Mouse (Mus musculus) left cerebral cortex, adult 9 months (tissue): Measurements from ENCODE around the gene Agpat2.

Experiments used
- DNase-seq, 2 experiments: peaks; one replicate each; pipeline ENCODE4 v3.0.0; 2022; ENCODE audit warnings: low spot score in 2 of 2

The Agpat2 gene

DNA sequence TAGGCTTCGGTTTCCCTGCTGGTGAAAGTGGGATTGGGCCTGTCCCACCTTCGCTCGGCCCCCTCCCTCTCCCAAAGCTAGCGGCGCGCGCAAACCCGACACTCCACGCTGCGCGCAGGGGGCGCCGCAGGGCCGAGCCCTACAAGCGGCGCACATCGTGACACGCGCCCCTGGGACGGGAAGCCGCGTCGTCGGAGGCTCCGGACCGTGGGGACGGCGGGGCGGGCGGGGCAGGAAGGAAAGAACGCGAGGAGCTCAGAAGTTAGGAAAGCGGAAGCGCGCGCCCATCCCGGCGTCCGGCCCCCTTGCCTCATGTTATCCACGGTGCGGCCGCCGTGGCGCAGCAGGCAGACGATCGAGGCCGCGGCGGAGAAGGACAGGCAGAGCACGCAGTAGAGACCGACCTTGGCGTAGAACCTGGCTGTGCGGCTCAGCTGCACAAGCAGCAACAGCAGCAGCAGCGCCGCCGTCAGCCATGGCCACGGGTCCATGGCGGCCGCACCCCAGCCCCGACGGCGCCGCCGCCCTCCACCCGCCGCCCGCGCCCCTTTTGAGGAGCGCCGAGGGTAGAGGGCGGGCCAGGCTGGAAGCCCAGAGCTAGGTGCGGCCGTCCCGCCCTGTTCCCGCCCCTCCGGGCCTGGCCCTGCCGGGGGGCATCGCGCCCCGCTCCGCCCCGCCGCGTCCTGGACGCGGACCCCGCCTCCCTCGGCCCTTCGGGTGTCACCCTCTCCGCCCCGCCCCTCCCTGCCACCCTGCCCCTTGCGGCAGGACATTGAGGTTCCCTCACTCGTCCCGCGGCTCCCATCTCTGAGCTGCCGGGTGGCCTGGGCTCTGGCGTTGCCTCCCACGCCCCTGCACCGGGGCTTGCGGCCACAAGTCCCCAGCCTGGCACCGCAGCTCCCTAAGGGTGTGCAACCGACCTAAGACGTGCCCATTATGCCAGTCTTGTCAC is at the start of gene Agpat2:
Agpat2 (minus strand) TSS at position 698 of the 952 bp plus-strand sequence.
- peak in 1 of 2 experiments; percentile 23 for DNase-seq

DNA sequence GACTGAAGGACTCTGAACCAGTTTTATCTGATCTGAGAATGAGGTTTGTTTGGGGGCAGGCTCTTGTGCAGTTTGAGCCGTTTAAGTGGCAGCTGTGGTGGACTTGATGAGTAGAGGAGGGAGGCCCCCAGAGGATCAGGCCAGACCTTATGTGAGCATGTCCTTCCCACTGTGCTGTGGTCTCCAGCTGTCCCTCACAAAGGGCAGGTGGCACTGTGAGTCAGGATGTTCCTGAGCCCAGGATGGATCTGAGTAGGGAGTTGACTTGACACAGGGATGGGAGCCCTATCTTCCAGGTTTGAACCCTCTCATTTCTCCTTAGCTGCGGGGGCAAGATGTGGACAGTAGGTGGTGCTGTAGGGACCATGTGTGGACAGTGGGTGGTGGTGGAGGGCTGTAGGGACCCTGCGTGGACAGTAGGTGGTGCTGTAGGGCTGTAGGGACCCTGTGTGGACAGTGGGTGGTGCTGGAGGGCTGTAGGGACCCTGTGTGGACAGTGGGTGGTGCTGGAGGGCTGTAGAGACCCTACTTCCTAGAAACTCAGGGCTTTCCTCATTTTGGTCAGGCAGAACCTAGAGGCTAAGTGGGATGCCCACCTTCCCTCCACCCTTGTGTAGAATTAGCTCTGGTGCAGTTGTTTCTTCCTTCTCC is 42.6 kb upstream of the Agpat2 start:
- DNase-seq, result peak in 1 of 2 experiments; percentile 78

DNA sequence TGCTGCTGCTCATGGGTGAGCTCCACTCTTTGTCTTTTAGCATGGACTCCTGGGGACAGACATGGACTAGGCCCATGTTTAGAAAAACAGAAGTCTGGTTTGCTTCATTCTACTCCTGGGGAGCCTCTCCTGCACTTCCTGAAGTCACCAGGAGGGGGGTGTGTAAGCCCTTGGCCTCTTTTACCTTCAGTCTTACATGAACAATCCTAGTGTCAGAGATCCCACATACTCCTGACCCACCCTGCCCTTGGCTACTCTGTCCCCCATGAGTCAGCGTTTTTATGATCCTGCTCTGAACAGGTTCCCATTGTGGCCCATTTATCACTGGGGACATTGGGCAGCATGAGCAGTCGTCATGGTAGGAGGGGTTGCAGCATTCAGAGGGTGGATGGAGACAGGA is 39.7 kb upstream of the Agpat2 start:
- no peak for DNase-seq

DNA sequence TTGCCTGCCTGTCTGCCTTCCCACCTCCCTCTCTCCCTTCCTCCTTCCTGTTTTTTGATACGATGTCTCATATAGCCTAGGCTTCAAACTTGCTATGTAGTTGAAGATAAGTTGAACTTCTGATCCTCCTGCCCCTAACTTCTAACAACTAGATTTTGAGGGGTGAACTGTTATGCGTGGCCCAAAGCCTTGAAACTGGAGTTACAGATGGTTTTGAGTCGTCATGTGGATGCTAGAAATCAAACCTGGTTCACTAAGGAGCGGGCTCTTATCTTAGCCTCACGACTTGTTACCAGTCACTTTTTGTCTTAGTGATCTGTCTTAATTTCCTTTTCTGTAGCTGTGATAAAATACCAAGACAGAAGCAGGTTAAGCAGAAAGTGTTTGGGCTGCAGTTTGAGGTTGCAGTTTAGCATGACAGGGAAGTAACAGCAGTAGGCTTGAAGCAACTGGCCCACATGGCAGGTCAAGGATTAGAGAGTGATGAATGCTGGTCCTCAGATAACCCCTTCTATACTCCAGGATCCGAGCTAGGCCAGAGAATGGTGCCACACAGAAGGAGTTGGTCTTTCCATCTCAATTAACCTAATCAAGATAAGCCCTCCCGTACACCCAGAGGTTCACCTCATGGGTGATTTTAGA is 36.9 kb upstream of the Agpat2 start:
- DNase-seq, result no peak

DNA sequence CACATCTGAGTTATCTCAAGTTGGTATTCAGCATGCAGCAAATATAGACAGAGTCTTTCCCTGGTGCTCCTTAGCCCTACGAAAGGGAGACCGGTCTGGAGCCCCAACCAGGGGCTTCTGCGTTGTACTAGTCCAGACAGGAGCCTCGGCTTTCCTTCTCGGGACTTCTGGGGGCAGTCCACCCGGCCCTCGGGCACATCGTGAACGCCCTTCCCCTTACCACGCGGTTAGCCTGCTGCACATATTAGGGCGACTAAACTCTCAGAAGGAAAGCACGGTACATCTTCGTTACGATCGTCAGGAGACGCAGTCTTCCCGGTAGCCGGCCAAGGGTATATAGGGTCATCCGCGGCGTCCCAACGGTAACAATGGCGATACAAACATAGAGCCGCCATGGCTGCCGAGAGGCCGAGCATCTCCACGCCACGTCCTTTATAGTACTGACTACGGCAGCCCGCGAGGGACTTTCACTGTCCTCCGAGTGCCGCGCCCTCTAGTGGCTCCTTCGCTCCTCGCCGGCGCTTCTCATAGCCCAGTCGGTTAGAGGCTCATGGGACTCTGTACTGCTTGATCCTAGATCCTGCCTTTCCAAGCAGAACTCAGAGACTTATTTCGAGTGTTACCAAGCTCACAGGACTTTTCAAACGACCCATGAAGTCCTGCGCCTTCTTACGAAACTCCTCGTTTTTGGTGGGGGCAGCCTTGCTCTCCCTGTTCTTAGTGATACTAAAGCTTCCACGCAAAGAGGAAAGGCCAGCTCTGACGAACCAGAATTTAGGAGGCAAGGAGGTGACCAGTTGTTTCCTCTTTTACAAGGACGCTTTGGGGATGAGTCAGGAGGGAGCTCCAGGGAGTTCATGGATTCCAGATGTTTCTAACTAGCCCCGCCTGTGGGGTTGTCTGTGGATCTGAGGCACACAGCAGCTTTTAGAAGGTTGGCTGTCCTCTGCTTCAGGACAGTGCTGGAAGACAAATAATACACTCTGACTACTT is 35.9 kb upstream of the Agpat2 start:
- DNase-seq, result peak; percentile 79 to 97

DNA sequence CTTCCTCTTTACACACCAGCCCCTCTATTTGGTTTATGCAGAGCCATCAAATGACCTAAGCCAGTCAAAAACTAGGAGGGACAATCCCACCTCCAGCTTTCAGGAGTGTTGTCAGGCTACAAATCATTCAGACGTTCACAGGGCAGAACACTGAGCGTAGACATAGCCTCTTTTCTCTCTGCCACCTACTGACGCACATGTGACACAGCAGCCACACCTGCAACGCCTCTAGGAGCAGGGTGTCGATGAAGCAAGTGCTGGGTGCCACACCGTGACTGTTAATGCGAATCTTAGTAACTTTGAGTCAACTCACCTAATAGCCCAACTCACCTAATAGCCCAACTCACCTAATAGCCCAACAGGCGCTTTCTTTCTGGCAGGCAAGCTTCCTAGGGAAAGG is 34.9 kb upstream of the Agpat2 start:
- DNase-seq, result no peak

DNA sequence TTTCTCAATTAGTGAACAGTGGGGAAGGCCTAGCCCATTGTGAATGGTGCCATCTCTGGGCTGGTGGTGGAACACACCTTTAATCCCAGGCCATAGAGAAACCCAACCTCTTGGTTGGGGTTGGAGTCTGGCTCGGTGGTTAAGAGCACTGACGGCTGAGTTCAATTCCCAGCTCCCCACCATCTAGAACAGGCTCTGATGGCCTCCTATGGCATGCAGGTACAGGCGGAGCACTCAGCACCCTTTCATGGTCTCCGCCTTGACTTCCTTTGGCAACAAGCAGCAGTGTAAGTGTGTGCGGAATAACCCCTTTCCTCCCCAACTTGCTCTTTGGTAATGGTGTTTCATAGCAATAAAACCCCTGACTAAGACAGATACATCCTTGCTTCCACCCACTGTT is 34.4 kb upstream of the Agpat2 start:
- DNase-seq, result no peak

DNA sequence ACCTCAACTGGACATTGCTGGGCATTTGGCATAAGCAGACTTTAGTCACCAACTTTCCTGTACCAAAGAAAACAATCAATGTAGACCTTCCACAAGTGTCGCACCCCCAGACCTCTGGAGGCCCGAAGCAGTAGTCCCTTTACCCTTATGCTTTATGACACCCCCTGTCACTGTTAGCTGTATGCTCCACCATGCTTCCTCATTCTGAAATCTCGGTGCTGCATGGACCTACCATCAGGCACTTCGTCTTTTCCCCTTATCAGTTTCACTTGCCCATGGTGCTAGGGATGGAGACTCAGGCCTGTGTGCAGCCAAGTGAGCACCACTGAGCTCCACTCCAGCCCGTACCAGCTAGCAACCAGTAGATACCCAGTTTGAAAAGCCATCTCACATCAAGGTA is 33.8 kb upstream of the Agpat2 start:
- DNase-seq, result no peak

DNA sequence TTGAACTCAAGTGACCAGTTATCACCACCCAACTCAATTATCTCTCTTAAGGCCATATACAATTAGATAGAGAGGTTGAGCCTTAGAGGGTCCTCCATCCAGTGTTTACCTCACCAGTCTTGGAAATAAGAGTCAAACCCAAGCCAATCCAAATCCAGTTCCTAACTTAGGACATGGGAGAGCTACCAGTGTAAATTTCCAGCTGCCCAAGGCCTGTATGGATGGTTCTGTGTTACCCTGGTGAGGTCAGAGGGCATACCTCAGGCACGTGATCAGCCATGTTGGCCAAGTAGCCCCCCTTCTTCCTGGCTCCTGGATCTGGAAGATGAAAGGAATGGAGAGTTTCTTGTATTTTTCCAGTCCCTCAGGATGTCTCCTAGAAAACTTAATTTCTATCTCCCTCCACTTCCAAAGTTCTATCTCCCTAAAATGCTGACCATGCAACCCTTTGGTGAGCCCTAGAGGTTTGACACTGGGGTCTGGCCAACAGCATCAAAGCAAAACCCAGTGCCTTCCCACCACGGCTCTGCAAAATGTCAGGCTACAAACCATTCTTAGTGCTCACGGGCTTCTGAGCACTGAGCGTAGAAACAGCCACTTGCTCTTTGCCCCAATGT is 33.2 kb upstream of the Agpat2 start:
- no peak for DNase-seq

DNA sequence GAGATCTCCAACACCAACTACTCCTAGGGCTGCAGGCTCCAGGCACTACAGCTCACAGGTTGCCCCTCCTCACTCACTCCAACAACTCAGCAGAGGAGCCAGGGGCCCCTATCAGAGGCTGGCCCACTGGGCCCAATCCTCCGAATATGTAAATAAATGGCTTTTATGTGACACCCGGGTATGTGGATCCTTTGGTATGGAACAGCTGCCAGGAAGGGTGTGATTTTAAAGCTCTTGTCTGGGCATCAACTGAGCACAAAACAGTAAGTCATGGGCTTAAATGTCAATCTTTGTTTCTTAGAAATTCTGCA is 32.1 kb upstream of the Agpat2 start:
- DNase-seq, result no peak

DNA sequence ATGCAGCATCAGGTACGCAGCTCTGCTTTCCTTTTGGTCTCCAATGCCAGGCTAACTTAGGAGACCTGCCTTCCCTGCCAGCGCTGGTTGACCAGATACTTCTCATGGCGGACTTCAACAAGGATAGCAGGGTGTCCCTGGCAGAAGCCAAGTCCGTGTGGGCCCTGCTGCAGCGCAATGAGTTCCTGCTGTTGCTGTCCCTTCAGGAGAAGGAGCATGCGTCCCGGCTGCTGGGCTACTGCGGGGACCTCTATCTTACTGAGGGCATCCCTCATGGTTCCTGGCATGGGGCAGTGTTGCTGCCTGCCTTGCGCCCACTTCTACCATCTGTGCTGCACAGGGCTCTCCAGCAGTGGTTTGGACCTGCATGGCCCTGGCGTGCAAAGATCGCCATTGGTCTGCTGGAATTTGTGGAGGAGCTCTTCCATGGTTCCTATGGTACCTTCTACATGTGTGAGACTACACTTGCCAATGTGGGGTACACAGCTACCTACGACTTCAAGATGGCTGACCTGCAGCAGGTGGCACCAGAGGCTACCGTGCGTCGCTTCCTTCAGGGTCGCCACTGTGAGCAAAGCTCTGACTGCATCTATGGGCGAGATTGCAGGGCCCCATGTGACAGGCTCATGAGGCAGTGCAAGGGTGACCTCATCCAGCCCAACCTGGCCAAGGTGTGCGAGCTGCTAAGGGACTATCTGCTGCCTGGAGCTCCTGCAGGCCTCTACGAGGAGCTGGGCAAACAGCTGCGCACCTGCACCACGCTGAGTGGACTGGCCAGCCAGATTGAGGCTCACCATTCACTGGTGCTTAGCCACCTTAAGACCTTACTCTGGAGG is 31.5 kb upstream of the Agpat2 start:
- DNase-seq, result no peak

DNA sequence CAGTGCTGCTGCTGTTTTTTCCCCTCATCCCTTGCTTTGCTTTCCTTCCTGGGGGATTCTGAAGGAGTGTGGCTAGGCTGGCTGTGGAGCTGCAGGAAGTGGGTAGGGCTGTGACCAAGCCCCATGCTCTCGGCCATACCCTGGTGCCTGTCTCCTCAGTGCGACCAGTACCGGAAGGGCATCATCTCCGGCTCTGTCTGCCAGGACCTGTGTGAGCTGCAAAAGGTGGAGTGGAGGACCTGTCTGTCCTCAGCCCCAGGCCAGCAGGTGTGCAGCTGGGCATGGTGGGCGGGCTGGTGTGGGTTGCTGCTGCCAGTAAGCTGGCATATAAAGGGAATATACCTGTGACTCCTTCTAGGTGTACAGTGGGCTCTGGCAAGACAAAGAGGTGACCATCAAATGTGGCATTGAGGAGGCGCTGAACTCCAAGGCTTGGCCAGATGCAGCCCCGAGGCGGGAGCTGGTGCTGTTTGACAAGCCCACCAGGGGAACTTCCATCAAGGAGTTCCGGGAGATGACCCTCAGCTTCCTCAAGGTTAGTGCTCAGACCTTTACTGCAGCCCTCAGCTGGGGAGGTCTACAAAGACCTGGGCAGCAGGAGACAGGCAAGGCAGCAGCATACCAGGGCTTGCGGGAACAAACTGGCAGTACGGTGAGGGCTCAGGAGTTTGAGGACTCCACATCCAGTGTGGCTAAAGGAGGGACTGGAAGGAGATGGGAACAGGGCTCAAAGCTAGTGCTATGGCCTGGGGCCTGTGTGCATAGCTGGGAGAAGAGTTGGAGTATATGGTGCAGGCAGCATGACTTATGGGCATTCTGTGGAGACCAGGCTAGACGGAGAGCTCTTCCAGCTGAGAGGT is 30.6 kb upstream of the Agpat2 start:
- DNase-seq, result no peak

DNA sequence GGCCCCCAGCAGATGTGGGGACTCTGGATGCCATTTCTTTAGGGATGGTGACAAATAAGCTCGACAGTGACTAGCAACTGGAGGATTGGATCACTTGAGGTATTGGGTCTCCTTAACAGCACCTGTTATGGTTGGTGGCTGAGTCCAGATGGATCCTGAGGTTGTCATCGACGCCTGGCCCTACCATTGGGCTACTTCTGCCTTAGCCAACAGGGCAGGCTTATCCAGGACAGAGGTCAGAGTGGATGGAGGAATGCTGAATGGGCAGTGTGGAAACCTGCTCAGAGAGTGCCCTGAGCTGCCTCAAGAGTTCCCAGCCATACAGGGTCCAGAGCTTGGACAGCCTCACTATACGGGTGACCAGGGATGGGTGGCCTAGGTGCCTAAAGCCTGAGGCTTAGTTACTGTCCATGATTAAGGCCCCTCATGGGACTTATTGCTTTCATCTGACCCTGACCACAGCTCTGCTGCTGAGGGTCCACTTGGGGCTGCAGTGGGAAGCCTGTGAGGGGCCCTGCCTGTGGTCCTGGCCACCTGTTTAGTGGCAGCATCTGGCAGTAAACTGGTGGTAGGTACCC is 29.8 kb upstream of the Agpat2 start:
- DNase-seq, result no peak

DNA sequence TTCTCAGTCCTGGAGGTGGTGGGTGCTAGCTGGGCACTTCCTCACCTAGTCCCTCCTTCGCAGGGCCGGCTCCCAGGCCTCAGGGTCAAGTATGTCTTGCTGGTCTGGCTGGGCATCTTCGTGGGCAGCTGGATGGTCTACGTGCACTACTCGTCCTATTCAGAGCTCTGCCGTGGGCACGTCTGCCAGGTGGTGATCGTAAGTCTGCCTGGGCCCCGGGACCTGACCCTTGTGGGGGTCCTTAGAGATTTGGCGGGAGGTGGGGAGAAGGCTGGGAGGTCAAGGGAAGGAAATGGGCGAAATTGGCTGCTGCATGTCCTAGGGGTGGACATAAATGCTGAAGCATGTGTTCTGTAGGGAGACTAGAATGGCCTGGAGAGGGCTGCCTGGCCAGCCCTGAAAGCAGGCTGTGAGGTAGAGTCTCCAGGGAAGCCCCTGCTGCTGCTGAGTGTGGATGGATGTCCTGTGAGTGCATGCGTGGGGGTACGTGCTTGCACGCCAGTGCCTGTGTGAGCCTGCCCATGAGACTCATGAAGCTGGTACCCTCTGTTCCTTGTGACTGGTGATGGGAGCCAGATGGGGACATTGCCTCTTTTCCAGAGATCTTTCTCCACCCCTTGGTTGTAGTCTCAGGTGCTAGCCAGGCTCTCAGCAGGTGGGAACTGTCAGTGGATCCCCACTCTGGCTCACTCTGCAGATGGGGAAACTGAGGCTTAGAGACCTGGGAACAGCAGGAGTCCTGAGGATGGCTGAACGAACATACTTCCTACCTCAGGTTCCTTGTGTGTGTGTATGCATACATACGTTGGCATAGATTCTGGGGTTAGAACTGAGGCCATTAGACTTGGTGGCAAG is 28.6 kb upstream of the Agpat2 start:
- no peak for DNase-seq

DNA sequence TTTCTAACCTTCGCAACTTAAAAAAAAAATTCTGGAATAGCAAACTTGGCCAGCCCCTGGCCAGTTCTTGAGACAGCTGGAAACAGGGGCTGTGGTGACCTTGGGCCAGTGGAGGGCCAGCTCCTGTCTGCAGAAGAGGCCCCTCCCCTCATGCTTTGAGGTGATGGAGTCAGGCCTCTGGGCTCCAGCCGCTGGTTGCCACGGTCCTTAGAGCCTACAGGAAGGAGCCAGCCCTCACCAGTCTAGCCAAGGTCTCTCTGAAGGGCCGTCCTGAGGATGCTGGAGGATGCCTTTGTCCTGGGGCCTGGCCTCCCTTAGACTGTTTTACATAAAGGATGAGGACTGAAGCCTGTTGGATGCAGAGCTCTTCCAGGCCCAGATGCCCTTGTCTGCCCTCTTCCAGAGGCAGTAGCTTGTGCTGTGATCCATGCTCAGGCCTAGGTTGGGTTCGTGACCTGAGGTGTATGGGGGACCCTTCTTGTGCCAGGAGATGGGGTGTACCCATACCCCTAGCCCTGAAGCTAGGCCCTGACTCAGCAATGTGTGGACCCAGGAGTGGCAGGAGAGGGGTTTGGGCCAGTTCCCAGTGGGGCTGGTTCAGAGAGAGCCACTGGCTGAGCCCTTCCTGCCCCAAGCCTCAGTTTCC is 24.7 kb upstream of the Agpat2 start:
- no peak for DNase-seq

DNA sequence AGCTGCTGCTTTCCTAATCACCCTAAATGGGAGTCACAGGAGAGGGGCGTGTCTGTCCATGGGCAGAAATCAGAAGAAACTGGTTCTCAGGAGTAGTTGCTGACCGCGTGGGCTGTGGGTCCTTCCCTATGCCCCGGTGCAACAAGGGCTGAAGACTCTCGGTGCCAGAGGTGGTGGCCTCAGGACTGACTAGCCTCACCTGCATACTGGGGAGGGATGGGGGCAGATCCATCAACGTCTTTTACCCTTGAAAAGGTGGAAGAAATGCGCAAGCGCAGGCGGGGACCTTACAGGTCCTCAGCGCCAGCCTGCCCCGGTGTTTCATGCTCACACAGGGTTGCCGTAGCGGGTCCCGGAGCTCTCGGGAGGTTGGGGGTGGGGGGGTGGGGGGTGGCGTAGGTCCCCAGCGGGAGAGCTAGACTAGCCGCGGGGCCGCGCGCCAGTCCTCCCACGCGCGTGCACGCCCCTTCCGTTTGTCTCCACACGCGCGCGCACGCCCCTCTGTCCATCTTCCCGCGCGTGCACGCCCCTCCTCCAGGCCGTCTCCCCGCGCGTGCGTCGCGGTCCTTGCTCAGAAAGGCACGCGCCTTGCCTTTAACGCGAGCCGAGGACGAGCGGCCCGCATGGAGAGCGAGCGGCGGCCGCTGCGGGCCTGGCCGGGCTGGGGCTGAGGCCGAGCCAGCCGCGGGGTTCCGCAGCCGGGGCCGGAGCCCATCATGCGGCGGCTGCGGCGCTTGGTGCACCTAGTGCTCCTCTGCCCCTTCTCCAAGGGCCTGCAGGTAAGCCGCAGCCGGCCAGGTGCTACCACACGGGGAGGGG is 23.9 kb upstream of the Agpat2 start, which contains the start of gene Fam69b:
Fam69b (plus strand) TSS at position 537 of the 819 bp plus-strand sequence.
- DNase-seq, result peak; percentile 62 to 87
